Mouse (Mus musculus) stomach, postnatal 0 days (tissue): ENCODE data around the gene Ovol1. TPM values are rescaled to one million over a fixed set of nuclear protein-coding genes. Genes with fewer than 3 reads are reported as not detected.

ENCODE experiments used
- ATAC-seq: fragments of 200-750 bp; cut with Nextera tagmentation; 2 replicates; pipeline ENCODE4 v1.8.0; 2017; ENCODE audit not compliant: low FRiP score, low TSS enrichment
- DNase-seq: peaks from one replicate; pipeline ENCODE4 v3.0.0-alpha.2; 2016; ENCODE audit warnings: low spot score
- H3K27ac ChIP-seq: fragments of 300-500 bp; sonication (generic); replicated peaks from 2 replicates; pipeline ENCODE4 v1.5.1; 2014; ENCODE audit warnings: mild to moderate bottlenecking, control low read depth
- H3K27me3 ChIP-seq: fragments of 300-500 bp; sonication (generic); 2 replicates; pipeline ENCODE4 v1.6.1; 2014; ENCODE audit warnings: low read length; ENCODE audit not compliant: control insufficient read depth, insufficient read depth
- H3K36me3 ChIP-seq: fragments of 300-500 bp; sonication (generic); 2 replicates; pipeline ENCODE4 v1.6.1; 2014; ENCODE audit warnings: low read length, mixed read lengths; ENCODE audit not compliant: control insufficient read depth, insufficient read depth
- H3K4me1 ChIP-seq: fragments of 300-500 bp; sonication (generic); replicated peaks from 2 replicates; pipeline ENCODE4 v1.6.1; 2014; ENCODE audit warnings: antibody characterized with exemption; ENCODE audit not compliant: control insufficient read depth, insufficient read depth
- H3K4me2 ChIP-seq: fragments of 300-500 bp; sonication (generic); replicated peaks from 2 replicates; pipeline ENCODE4 v1.6.1; 2014; ENCODE audit warnings: low read depth, mild to moderate bottlenecking, control low read depth, moderate library complexity
- H3K4me3 ChIP-seq: fragments of 300-500 bp; sonication (generic); 2 replicates; pipeline ENCODE4 v1.5.1; 2014; ENCODE audit warnings: low read depth, low read length, control low read depth
- H3K9ac ChIP-seq: fragments of 300-500 bp; sonication (generic); 2 replicates; pipeline ENCODE4 v1.6.1; 2014; ENCODE audit warnings: mild to moderate bottlenecking, low read length, control low read depth, mixed read lengths
- H3K9me3 ChIP-seq: fragments of 300-500 bp; sonication (generic); 2 replicates; pipeline ENCODE4 v1.6.1; 2016; ENCODE audit warnings: low read length; ENCODE audit not compliant: control insufficient read depth
- CTCF ChIP-seq: IDR thresholded peaks from 2 replicates; pipeline ENCODE4 v1.5.1; 2016; ENCODE audit warnings: antibody characterized with exemption, low read depth, mild to moderate bottlenecking, moderate library complexity
- EP300 ChIP-seq: optimal IDR thresholded peaks from 2 replicates; pipeline ENCODE3; 2016; ENCODE audit warnings: antibody characterized with exemption
- WGBS: fragments of 180-500 bp; shearing (Covaris S2); extraction: QIAGEN DNeasy Blood & Tissue Kit; methylation state at CpG from one replicate; pipeline ENCODE4 v1.1.7; 2014; 5-methylcytosine and 5-hydroxymethylcytosine counted together
- polyA plus RNA-seq: library from polyadenylated mRNA; unstranded; fragments of >200 nt; fragmentation: Nextera tagmentation; extraction: Ambion mirVana; gene quantifications from 2 replicates; pipeline ENCODE4 v1.2.1, GENCODE M21; 2015

Ovol1 gene
- polyA plus RNA-seq, 1 experiment from 2014 or later, result 28.2 TPM

- Histone ChIP-seq H3K9me3 (no peaks in the 10 kb centered on the region), H3K4me2 (peak overlapping the region; percentile 97), H3K27ac (peak overlapping the region; percentile 92), H3K9ac (peak overlapping the region; percentile 71), H3K4me1 (peaks cover 8% of the 10 kb centered on the region; the same call in 1 of the 2 replicates), H3K27me3 (no peaks in the 10 kb centered on the region), H3K36me3 (peaks cover 15% of the 10 kb centered on the region), H3K4me3 (peak overlapping the region; percentile 71)
- TF ChIP-seq EP300 (no peak), CTCF (no peak)
- 2% methylated on average over 26 of the region's 26 CpGs for WGBS
- peak; percentile 18; the same call in 1 of the 2 replicates for ATAC-seq
- no peak for DNase-seq
These were observed 6.7 kb upstream of the Ovol1 start for GRCm38 (mm10) chr19:5567180-5567533.

GRCm38 (mm10) chr19:5566316-5566715 is 5.9 kb upstream of the Ovol1 start:
- ATAC-seq, result no peak
- no peak overlapping the region for H3K27ac ChIP-seq
- H3K9ac ChIP-seq, result no peak overlapping the region
- WGBS, result 54% methylated on average over 5 of the region's 5 CpGs
- H3K36me3 ChIP-seq, result peaks cover 15% of the 10 kb centered on the region
- no peak for TF ChIP-seq CTCF
- no peak for TF ChIP-seq EP300
- DNase-seq, result no peak
- H3K4me3 ChIP-seq, result no peak overlapping the region
- no peaks in the 10 kb centered on the region for H3K27me3 ChIP-seq
- H3K4me1 ChIP-seq, result peaks cover 8% of the 10 kb centered on the region; the same call in 1 of the 2 replicates
- H3K9me3 ChIP-seq, result no peaks in the 10 kb centered on the region
- no peak overlapping the region for H3K4me2 ChIP-seq

DNA sequence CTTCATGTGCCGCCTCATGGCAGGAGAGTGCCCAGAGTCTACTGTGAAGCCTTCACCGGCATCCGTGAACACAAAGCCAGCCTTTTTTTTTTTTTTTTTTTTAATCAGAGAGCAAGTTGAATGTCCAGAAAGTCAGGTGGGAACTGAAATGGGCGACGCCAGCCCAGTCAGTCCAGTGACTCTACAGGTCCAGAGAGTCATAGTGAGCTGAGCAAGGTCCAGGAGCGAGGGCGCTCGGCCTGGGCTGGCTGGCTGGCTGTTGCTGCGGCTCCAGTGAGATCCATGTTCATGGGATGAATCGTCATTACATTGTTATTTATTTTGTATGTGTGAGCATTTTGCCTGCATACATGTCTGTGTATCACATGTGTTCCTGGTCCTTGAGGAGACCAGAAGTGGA is 2.3 kb upstream of the Ovol1 start:
- TF ChIP-seq CTCF (no peak), EP300 (no peak)
- DNase-seq, result no peak
- Histone ChIP-seq H3K4me1 (no peaks in the 10 kb centered on the region), H3K4me2 (no peak overlapping the region), H3K36me3 (no peaks in the 10 kb centered on the region), H3K27me3 (no peaks in the 10 kb centered on the region), H3K9ac (no peak overlapping the region), H3K27ac (no peak overlapping the region), H3K9me3 (no peaks in the 10 kb centered on the region), H3K4me3 (no peak overlapping the region)
- 89% methylated on average over 10 of the region's 10 CpGs for WGBS
- ATAC-seq, result no peak

GRCm38 (mm10) chr19:5561886-5562285 is 1.4 kb upstream of the Ovol1 start:
- peak overlapping the region; percentile 25 for H3K27ac ChIP-seq
- no peaks in the 10 kb centered on the region for H3K4me1 ChIP-seq
- no peaks in the 10 kb centered on the region for H3K36me3 ChIP-seq
- DNase-seq, result peak; percentile 53
- no peak for TF ChIP-seq EP300
- TF ChIP-seq CTCF, result no peak
- H3K9me3 ChIP-seq, result no peaks in the 10 kb centered on the region
- no peak overlapping the region; the same call in 1 of the 2 replicates for H3K4me3 ChIP-seq
- H3K4me2 ChIP-seq, result no peak overlapping the region
- H3K27me3 ChIP-seq, result no peaks in the 10 kb centered on the region
- 44% methylated on average over 3 of the region's 3 CpGs for WGBS
- peak overlapping the region; percentile 27; the same call in 1 of the 2 replicates for H3K9ac ChIP-seq
- ATAC-seq, result no peak

- WGBS, result 18% methylated on average over 10 of the region's 10 CpGs
- Histone ChIP-seq H3K36me3 (no peaks in the 10 kb centered on the region), H3K4me1 (no peaks in the 10 kb centered on the region), H3K4me3 (peak overlapping the region; percentile 50), H3K9ac (peak overlapping the region; percentile 47), H3K4me2 (peak overlapping the region; percentile 58), H3K27ac (peak overlapping the region; percentile 86), H3K27me3 (no peaks in the 10 kb centered on the region), H3K9me3 (no peaks in the 10 kb centered on the region)
- peak; percentile 9; the same call in 1 of the 2 replicates for ATAC-seq
- TF ChIP-seq CTCF (no peak), EP300 (no peak)
- peak; percentile 54 for DNase-seq
These were observed 875 bp upstream of the Ovol1 start for GRCm38 (mm10) chr19:5561252-5561790.

- Histone ChIP-seq H3K9ac (peak overlapping the region; percentile 54), H3K36me3 (no peaks in the 10 kb centered on the region), H3K4me1 (no peaks in the 10 kb centered on the region), H3K27me3 (no peaks in the 10 kb centered on the region), H3K27ac (peak overlapping the region; percentile 77), H3K4me3 (peak overlapping the region; percentile 50), H3K9me3 (no peaks in the 10 kb centered on the region), H3K4me2 (peak overlapping the region; percentile 58)
- WGBS, result 1% methylated on average over 61 of the region's 69 CpGs
- DNase-seq (peak; percentile 58), ATAC-seq (peak; percentile 1; the same call in 1 of the 2 replicates)
- TF ChIP-seq EP300, result no peak
- no peak for TF ChIP-seq CTCF
These were observed 602 bp downstream of the Ovol1 start for GRCm38 (mm10) chr19:5559631-5560456.
